Mouse (Mus musculus) ES-E14 (cell line): ENCODE measurements at regions not wholly inside any gene's neighbourhood (a gene's known extent, or its start where the extent isn't known, plus 50 kb on each side); places are given as distances from the start of the nearest gene placed in this dataset.

ENCODE experiments used
- CHD2 ChIP-seq: IDR thresholded peaks from 2 replicates; pipeline ENCODE4 v1.6.1; 2014; ENCODE audit warnings: mild to moderate bottlenecking, low read depth, low read length, inconsistent platforms
- HCFC1 ChIP-seq: IDR thresholded peaks from 2 replicates; pipeline ENCODE4 v1.6.1; 2012; ENCODE audit warnings: low read length, inconsistent platforms, borderline replicate concordance; ENCODE audit not compliant: insufficient read depth
- MAFK ChIP-seq: IDR thresholded peaks from 2 replicates; pipeline ENCODE4 v1.6.1; 2014; ENCODE audit warnings: mild to moderate bottlenecking, low read depth, low read length, inconsistent platforms; ENCODE audit not compliant: insufficient read depth
- ZC3H11A ChIP-seq: IDR thresholded peaks from 2 replicates; pipeline ENCODE4 v1.6.1; 2012; ENCODE audit warnings: low read depth, mild to moderate bottlenecking, inconsistent platforms, low read length, borderline replicate concordance
- ZNF384 ChIP-seq: IDR thresholded peaks from 2 replicates; pipeline ENCODE4 v1.6.1; 2012; ENCODE audit warnings: low read depth, low read length, inconsistent platforms

DNA sequence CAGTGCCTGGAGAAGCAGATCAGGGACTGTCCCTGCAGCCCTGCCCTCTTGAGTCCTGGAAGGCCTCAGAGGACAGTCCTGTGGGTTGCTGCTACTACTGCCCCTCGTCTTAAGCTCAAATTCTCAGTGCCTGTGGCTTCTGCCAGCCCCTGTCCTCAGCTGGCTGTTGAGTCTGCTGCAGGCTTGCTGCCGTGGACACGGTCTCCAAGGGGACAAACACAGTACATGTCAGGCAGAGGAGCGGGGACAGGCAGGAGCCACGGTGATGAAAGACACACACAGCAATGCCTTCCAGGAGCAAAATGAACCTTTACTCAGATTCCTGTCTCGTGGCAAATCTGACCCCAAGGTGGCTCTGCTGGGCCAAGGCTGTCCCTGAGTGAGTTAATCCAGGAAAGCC is 107.7 kb downstream of the H2al1j start:
- no peak for TF ChIP-seq ZC3H11A
- no peak for TF ChIP-seq ZNF384
- TF ChIP-seq CHD2: no peak
- TF ChIP-seq HCFC1: no peak
- TF ChIP-seq MAFK: no peak
